Mouse (Mus musculus) frontal cortex, adult 2 months (tissue): ENCODE measurements around the gene Cd200r3. TPM values are rescaled to one million over a fixed set of nuclear protein-coding genes. Genes with fewer than 3 reads are reported as not detected.

Source experiments
- DNase-seq, 2 experiments: peaks; one replicate each; pipeline ENCODE4 v3.0.0; 2022; ENCODE audit warnings: low spot score in 1 of 2; ENCODE audit errors: extremely low spot score in 1 of 2
- polyA plus RNA-seq: library from polyadenylated mRNA; depleted of rRNA; stranded (reverse); fragments of >200 nt; gene quantifications from 2 replicates; pipeline ENCODE4 v1.2.3, GENCODE M21; 2012; rRNA removed

Gene Cd200r3
- not detected in 2 replicates for polyA plus RNA-seq

GRCm38 (mm10) chr16:44943468-44943867, at the start of gene Cd200r3:
Gene Cd200r3, plus strand, starts transcription at chr16:44943678.
- no peak for DNase-seq

GRCm38 (mm10) chr16:44932016-44932415, 11.5 kb upstream of the Cd200r3 start:
- DNase-seq, result peak in 1 of 2 experiments; percentile 3

GRCm38 (mm10) chr16:44951360-44952114, 8.1 kb downstream of the Cd200r3 start:
- peak in 1 of 2 experiments; percentile 32 for DNase-seq

GRCm38 (mm10) chr16:44962296-44962695, 18.8 kb downstream of the Cd200r3 start:
- DNase-seq, result peak in 1 of 2 experiments; percentile 12

GRCm38 (mm10) chr16:44962777-44963176, 19.3 kb downstream of the Cd200r3 start:
- DNase-seq, result peak in 1 of 2 experiments; percentile 1

- no peak for DNase-seq
Measured at GRCm38 (mm10) chr16:44964526-44965374, 21.3 kb downstream of the Cd200r3 start.

- no peak for DNase-seq
Measured at GRCm38 (mm10) chr16:44965428-44965827, 21.9 kb downstream of the Cd200r3 start.

- no peak for DNase-seq
Measured at GRCm38 (mm10) chr16:44965890-44966289, 22.4 kb downstream of the Cd200r3 start.

GRCm38 (mm10) chr16:44966891-44967290, 23.4 kb downstream of the Cd200r3 start:
- DNase-seq, result no peak

GRCm38 (mm10) chr16:44968113-44968512, 24.6 kb downstream of the Cd200r3 start:
- no peak for DNase-seq

GRCm38 (mm10) chr16:44970925-44971324, 27.4 kb downstream of the Cd200r3 start:
- no peak for DNase-seq

GRCm38 (mm10) chr16:44974042-44974441, 30.6 kb downstream of the Cd200r3 start:
- DNase-seq, result no peak

- DNase-seq, result no peak
Measured at GRCm38 (mm10) chr16:44976081-44976480, 32.6 kb downstream of the Cd200r3 start.

GRCm38 (mm10) chr16:44976892-44977633, 33.6 kb downstream of the Cd200r3 start:
- no peak for DNase-seq

GRCm38 (mm10) chr16:44978193-44978592, 34.7 kb downstream of the Cd200r3 start:
- no peak for DNase-seq

- DNase-seq, result no peak
Measured at GRCm38 (mm10) chr16:44979355-44979896, 35.9 kb downstream of the Cd200r3 start.

- DNase-seq, result no peak
Measured at GRCm38 (mm10) chr16:44982972-44983371, 39.5 kb downstream of the Cd200r3 start.

GRCm38 (mm10) chr16:44983379-44984060, 40.0 kb downstream of the Cd200r3 start:
- no peak for DNase-seq

- DNase-seq, result no peak
Measured at GRCm38 (mm10) chr16:44984111-44984510, 40.6 kb downstream of the Cd200r3 start.

GRCm38 (mm10) chr16:44984925-44985324, 41.4 kb downstream of the Cd200r3 start:
- no peak for DNase-seq
